In the genomic region with DNA sequence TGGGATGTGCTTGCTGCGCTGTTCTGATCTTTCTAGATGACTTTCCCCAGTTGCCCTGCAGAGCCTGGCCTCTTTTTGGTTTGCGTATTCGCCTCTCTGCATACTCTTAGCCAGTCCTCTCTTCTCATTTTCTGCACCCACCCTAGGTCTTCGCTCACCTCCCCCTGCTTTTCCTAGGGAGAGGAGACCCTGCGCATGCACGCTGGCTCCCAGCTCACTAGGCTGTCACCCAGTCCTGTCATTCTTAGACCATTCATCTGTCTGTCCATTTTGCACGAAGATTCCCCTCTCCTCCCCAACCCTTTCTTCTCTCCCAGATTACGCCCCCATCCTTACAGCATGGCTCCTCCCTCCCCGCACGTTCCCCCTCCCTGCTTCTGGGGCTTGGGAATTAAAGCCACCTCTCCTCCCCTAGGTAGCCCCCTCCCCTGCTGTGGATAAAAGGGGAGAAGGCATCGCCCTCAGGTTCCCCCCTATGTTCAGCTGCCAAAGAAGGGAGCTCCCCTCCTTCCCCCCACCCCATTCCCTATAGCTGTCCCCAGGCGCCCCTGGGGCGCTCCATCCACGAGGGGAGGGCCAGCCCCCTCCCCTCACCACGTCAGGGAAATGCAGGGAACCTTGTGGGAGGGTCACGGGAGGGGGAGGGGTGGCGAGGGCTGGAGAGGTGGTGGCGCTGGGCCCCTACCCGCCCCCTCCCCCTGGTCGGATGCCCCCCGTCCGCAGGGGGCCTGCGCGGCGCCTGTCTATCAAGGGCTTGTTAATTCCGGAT, we compare ENCODE assay signal across 8 mouse cellular contexts. TPM values are rescaled to one million over a fixed set of nuclear protein-coding genes. Genes with fewer than 3 reads are reported as not detected.
DNase-seq lines count a peak whose midpoint lies in the region; ATAC-seq and TF ChIP-seq lines count a peak whose summit lies in the region.

No protein-coding gene starts in this region.

- peaks cover 35% of the 10 kb centered on the region for H3K27me3 ChIP-seq in forebrain, embryonic 11.5 days (ENCODE audit: control insufficient read depth, insufficient read depth, low read length)
- H3K27me3 ChIP-seq in limb, embryonic 15.5 days: peaks cover 88% of the 10 kb centered on the region
- H3K27me3 ChIP-seq in stomach, postnatal 0 days (ENCODE audit: control insufficient read depth, insufficient read depth, low read length): peaks cover 11% of the 10 kb centered on the region; the same call in 1 of the 2 replicates

- 2% methylated on average over 16 of the region's 26 CpGs for WGBS in forebrain, embryonic 11.5 days
- 6% methylated on average over 18 of the region's 26 CpGs for WGBS in limb, embryonic 15.5 days
- WGBS in stomach, postnatal 0 days: 13% methylated on average over 12 of the region's 26 CpGs

- H3K4me3 ChIP-seq in forebrain, embryonic 11.5 days (ENCODE audit: low read depth, low read length): peak overlapping the region; percentile 44
- H3K4me3 ChIP-seq in limb, embryonic 15.5 days: peak overlapping the region; percentile 50
- H3K4me3 ChIP-seq in stomach, postnatal 0 days (ENCODE audit: low read depth, low read length): peak overlapping the region; percentile 45

- no peak for TF ChIP-seq CTCF in stomach, postnatal 0 days (IDR thresholded peaks at IDR 0.05; ENCODE audit: low read depth)

- H3K9ac ChIP-seq in forebrain, embryonic 11.5 days (ENCODE audit: low read length): peak overlapping the region; percentile 50; the same call in 1 of the 2 replicates
- no peak overlapping the region for H3K9ac ChIP-seq in limb, embryonic 15.5 days
- peak overlapping the region; percentile 48 for H3K9ac ChIP-seq in stomach, postnatal 0 days (ENCODE audit: low read length)

- peaks cover 26% of the 10 kb centered on the region for H3K4me1 ChIP-seq in forebrain, embryonic 11.5 days (replicated peaks; ENCODE audit: control insufficient read depth, insufficient read depth, low read length)
- H3K4me1 ChIP-seq in limb, embryonic 15.5 days: peaks cover 42% of the 10 kb centered on the region
- H3K4me1 ChIP-seq in stomach, postnatal 0 days (replicated peaks; ENCODE audit: control insufficient read depth, insufficient read depth): no peaks in the 10 kb centered on the region

- no peaks in the 10 kb centered on the region for H3K9me3 ChIP-seq in forebrain, embryonic 11.5 days (ENCODE audit: control insufficient read depth, low read length)
- no peaks in the 10 kb centered on the region for H3K9me3 ChIP-seq in limb, embryonic 15.5 days
- no peaks in the 10 kb centered on the region for H3K9me3 ChIP-seq in stomach, postnatal 0 days (ENCODE audit: control insufficient read depth, low read length)

- peak overlapping the region; percentile 74 for H3K27ac ChIP-seq in forebrain, embryonic 11.5 days (ENCODE audit: low read depth, low read length)
- H3K27ac ChIP-seq in limb, embryonic 15.5 days: no peak overlapping the region
- no peak overlapping the region for H3K27ac ChIP-seq in stomach, postnatal 0 days (replicated peaks)

- H3K36me3 ChIP-seq in forebrain, embryonic 11.5 days (ENCODE audit: control insufficient read depth, insufficient read depth, low read length): no peaks in the 10 kb centered on the region
- no peaks in the 10 kb centered on the region for H3K36me3 ChIP-seq in limb, embryonic 15.5 days
- H3K36me3 ChIP-seq in stomach, postnatal 0 days (ENCODE audit: control insufficient read depth, insufficient read depth, low read length): no peaks in the 10 kb centered on the region

- peak; percentile 42 for ATAC-seq in forebrain, embryonic 11.5 days (replicated peaks; ENCODE audit: low FRiP score)
- no peak for ATAC-seq in limb, embryonic 15.5 days (ENCODE audit: insufficient number of reproducible peaks, low FRiP score, low TSS enrichment, low read depth)
- ATAC-seq in stomach, postnatal 0 days (ENCODE audit: low FRiP score, low TSS enrichment): no peak
- ATAC-seq in megakaryocyte progenitor cell, adult 5-6 weeks (replicated peaks; ENCODE audit: poor library complexity): no peak

- no peak for TF ChIP-seq EP300 in stomach, postnatal 0 days (optimal IDR thresholded peaks at IDR 0.05)

- DNase-seq in layer of hippocampus, postnatal 10 days (ENCODE audit: low spot score in 2 of 2): peak; percentile 38 to 56
- no peak for DNase-seq in layer of hippocampus, postnatal 14 days (ENCODE audit: low spot score in 2 of 2)
- DNase-seq in cerebellum, adult 11-12 months: peak; percentile 73
- peak; percentile 83 for DNase-seq in forebrain, embryonic 11.5 days (ENCODE audit: low spot score)
- peak; percentile 22 for DNase-seq in stomach, postnatal 0 days (ENCODE audit: low spot score)
- DNase-seq in spleen, postnatal 10 days (ENCODE audit: low spot score in 2 of 2): no peak

- peak overlapping the region; percentile 93 for H3K4me2 ChIP-seq in forebrain, embryonic 11.5 days (ENCODE audit: low read depth, low read length, severe bottlenecking)
- peak overlapping the region; percentile 92 for H3K4me2 ChIP-seq in limb, embryonic 15.5 days
- H3K4me2 ChIP-seq in stomach, postnatal 0 days (replicated peaks; ENCODE audit: low read depth): peak overlapping the region; percentile 87

RNA-seq across cellular contexts. Expression of a gene that starts 24.8 kb away (rescaled TPM):
- total RNA-seq in layer of hippocampus, postnatal 10 days (2021): 10 to 100 TPM; 84.0 to 90.2 TPM
- total RNA-seq in layer of hippocampus, postnatal 14 days (2021): 10 to 100 TPM; 95.5 to 98.4 TPM
- 3.2 and 4.0 TPM in 2 replicates for polyA plus RNA-seq in forebrain, embryonic 11.5 days (2014; fragmentation: Nextera tagmentation; extraction: Ambion mirVana)
- polyA plus RNA-seq in limb, embryonic 15.5 days (2015; fragmentation: Nextera tagmentation; extraction: Ambion mirVana): 2.2 and 3.2 TPM in 2 replicates
- 1.2 and 1.4 TPM in 2 replicates for polyA plus RNA-seq in stomach, postnatal 0 days (2015; fragmentation: Nextera tagmentation; extraction: Ambion mirVana)
- 0.22 and 0.24 TPM in 2 replicates for total RNA-seq in megakaryocyte progenitor cell, adult 5-6 weeks (2015)
- 0.12 and 0.14 TPM in 2 replicates for total RNA-seq in megakaryocyte progenitor cell, adult 5-6 weeks (2017)

RNA-seq across cellular contexts. Expression of a gene that starts 26.6 kb away (rescaled TPM):
- 1 to 10 TPM; 4.3 to 5.0 TPM for total RNA-seq in layer of hippocampus, postnatal 10 days (2021)
- total RNA-seq in layer of hippocampus, postnatal 14 days (2021): 1 to 10 TPM; 2.3 TPM
- polyA plus RNA-seq in forebrain, embryonic 11.5 days (2014; fragmentation: Nextera tagmentation; extraction: Ambion mirVana): 0.89 and 0.96 TPM in 2 replicates
- 0.43 and 0.58 TPM in 2 replicates for polyA plus RNA-seq in limb, embryonic 15.5 days (2015; fragmentation: Nextera tagmentation; extraction: Ambion mirVana)
- polyA plus RNA-seq in stomach, postnatal 0 days (2015; fragmentation: Nextera tagmentation; extraction: Ambion mirVana): 0.68 and 0.75 TPM in 2 replicates
- 0.44 and 1.5 TPM in 2 replicates for total RNA-seq in megakaryocyte progenitor cell, adult 5-6 weeks (2015)
- 1.8 and 2.2 TPM in 2 replicates for total RNA-seq in megakaryocyte progenitor cell, adult 5-6 weeks (2017)

RNA-seq across cellular contexts. Expression of a gene that starts 49.0 kb away (rescaled TPM):
- total RNA-seq in layer of hippocampus, postnatal 10 days (2021): 100 to 1,000 TPM; 439 to 476 TPM
- total RNA-seq in layer of hippocampus, postnatal 14 days (2021): 100 to 1,000 TPM; 566 to 582 TPM
- polyA plus RNA-seq in forebrain, embryonic 11.5 days (2014; fragmentation: Nextera tagmentation; extraction: Ambion mirVana): 3.6 and 4.2 TPM in 2 replicates
- 2.4 and 3.2 TPM in 2 replicates for polyA plus RNA-seq in limb, embryonic 15.5 days (2015; fragmentation: Nextera tagmentation; extraction: Ambion mirVana)
- 0.53 and 0.61 TPM in 2 replicates for polyA plus RNA-seq in stomach, postnatal 0 days (2015; fragmentation: Nextera tagmentation; extraction: Ambion mirVana)
- total RNA-seq in megakaryocyte progenitor cell, adult 5-6 weeks (2015): 0.05 and 0.49 TPM in 2 replicates
- not detected in 2 replicates for total RNA-seq in megakaryocyte progenitor cell, adult 5-6 weeks (2017)

RNA-seq across cellular contexts. Expression of a gene that starts 52.4 kb away (rescaled TPM):
- total RNA-seq in layer of hippocampus, postnatal 10 days (2021): 1 to 10 TPM; 1.9 TPM
- 1 to 10 TPM; 2.5 to 2.8 TPM for total RNA-seq in layer of hippocampus, postnatal 14 days (2021)
- 3.2 TPM in 2 replicates for polyA plus RNA-seq in forebrain, embryonic 11.5 days (2014; fragmentation: Nextera tagmentation; extraction: Ambion mirVana)
- 24.0 and 31.1 TPM in 2 replicates for polyA plus RNA-seq in limb, embryonic 15.5 days (2015; fragmentation: Nextera tagmentation; extraction: Ambion mirVana)
- polyA plus RNA-seq in stomach, postnatal 0 days (2015; fragmentation: Nextera tagmentation; extraction: Ambion mirVana): 11.1 and 11.4 TPM in 2 replicates
- 4.1 TPM in 2 replicates for total RNA-seq in megakaryocyte progenitor cell, adult 5-6 weeks (2015)
- 4.2 and 4.4 TPM in 2 replicates for total RNA-seq in megakaryocyte progenitor cell, adult 5-6 weeks (2017)

Comparison
In these comparisons a context has a peak if more than half of its experiments do, and no peak if none do; other contexts are left out.
1. DNase-seq: peak in layer of hippocampus, postnatal 10 days (2 of 2), cerebellum, adult 11-12 months (single experiment), forebrain, embryonic 11.5 days (single experiment) and stomach, postnatal 0 days (single experiment); none in layer of hippocampus, postnatal 14 days (0 of 2) and spleen, postnatal 10 days (0 of 2).
2. RNA of a gene that starts 24.8 kb away (total RNA-seq): 95.5 to 98.4 TPM in layer of hippocampus, postnatal 14 days and 84.0 to 90.2 TPM in layer of hippocampus, postnatal 10 days; 0.12 to 0.24 TPM in megakaryocyte progenitor cell, adult 5-6 weeks; every median in the first group is over 10 times any median in the second.
3. RNA of a gene that starts 49.0 kb away (total RNA-seq): 566 to 582 TPM in layer of hippocampus, postnatal 14 days and 439 to 476 TPM in layer of hippocampus, postnatal 10 days; 0.05 to 0.49 TPM in megakaryocyte progenitor cell, adult 5-6 weeks; every median in the first group is over 100 times any median in the second.
4. Peak in every context shown above with its lines, with median percentiles within 50 percentile points of each other: H3K4me2 ChIP-seq and H3K4me3 ChIP-seq.